Mouse (Mus musculus) spleen, postnatal 0 days (tissue): ENCODE data around the gene Nrf1. TPM values are rescaled to one million over a fixed set of nuclear protein-coding genes. Genes with fewer than 3 reads are reported as not detected.

ENCODE experiments used
- microRNA counts: library from miRNA; unstranded; fragments of <30 nt; microRNA quantifications from one replicate; lab custom pipeline; 2015
- polyA plus RNA-seq: library from polyadenylated mRNA; unstranded; fragments of >200 nt; fragmentation: Nextera tagmentation; extraction: Ambion mirVana; gene quantifications from 2 replicates; pipeline ENCODE4 v1.2.1, GENCODE M21; 2015

Gene Nrf1
- 39.7 and 43.9 TPM in 2 replicates for polyA plus RNA-seq

GRCm38 (mm10) chr6:30047271-30048162 lies at the start of gene Nrf1:
Gene Nrf1 (plus strand): TSS chr6:30047988.

MicroRNA genes within 50 kb of the gene (microRNA counts, 519-probe panel; counts per million panel counts)
- microRNA mmu-miR-182 (lab: Ali Mortazavi, UCI), result 88.3 counts per million
- microRNA mmu-miR-183 (lab: Ali Mortazavi, UCI), result 88.3 counts per million
- microRNA mmu-miR-96 (lab: Ali Mortazavi, UCI), result 88.3 counts per million

Other genes starting within 250 kb of the Nrf1 start
- gene Strip2, start 131.0 kb upstream of the Nrf1 start, polyA plus RNA-seq, result 0.56 and 0.78 TPM in 2 replicates